Mouse (Mus musculus): ENCODE data around the gene Ric3.

- TF ChIP-seq CTCF (IDR thresholded peaks at IDR 0.05; ENCODE audit: low read depth) (no peak), EP300 (IDR thresholded peaks at IDR 0.05; ENCODE audit: low read depth) (no peak)
Measured at GRCm38 (mm10) chr7:109026976-109027375, 56.2 kb downstream of the Ric3 start.

All from liver, postnatal 0 days (tissue).